Mouse (Mus musculus) megakaryocyte, embryonic 14.5 days (primary cell): ENCODE results near the gene Bcam. TPM values are rescaled to one million over a fixed set of nuclear protein-coding genes. Genes with fewer than 3 reads are reported as not detected.

Source experiments
- H3K27me3 ChIP-seq: replicated peaks from 2 replicates; pipeline ENCODE3; 2012; ENCODE audit warnings: inconsistent platforms
- H3K36me3 ChIP-seq: replicated peaks from 2 replicates; pipeline ENCODE3; 2012; ENCODE audit warnings: low read length, inconsistent platforms, mixed read lengths
- H3K4me1 ChIP-seq: 2 replicates; pipeline ENCODE4 v1.6.1; 2012; ENCODE audit warnings: inconsistent platforms
- H3K4me3 ChIP-seq: replicated peaks from 2 replicates; pipeline ENCODE3; 2012; ENCODE audit warnings: moderate library complexity, mild to moderate bottlenecking, inconsistent platforms
- H3K9me3 ChIP-seq: 2 replicates; pipeline ENCODE4 v1.6.1; 2012; ENCODE audit warnings: inconsistent platforms
- FLI1 ChIP-seq: IDR thresholded peaks from 2 replicates; pipeline ENCODE4 v1.6.1; 2012; ENCODE audit warnings: low read length, inconsistent platforms, mixed read lengths
- GATA1 ChIP-seq: IDR thresholded peaks from 3 replicates; pipeline ENCODE4 v1.6.1; 2012; ENCODE audit warnings: mixed read lengths, low read length, inconsistent platforms, borderline replicate concordance
- polyA plus RNA-seq: library from polyadenylated mRNA; stranded (reverse); fragments of >175 nt; gene quantifications from 2 replicates; pipeline ENCODE4 v1.2.3, GENCODE M21; 2012; ENCODE audit warnings: low replicate concordance; ENCODE audit not compliant: insufficient read depth

The Bcam gene
- 0.58 and 1.6 TPM in 2 replicates for polyA plus RNA-seq

DNA sequence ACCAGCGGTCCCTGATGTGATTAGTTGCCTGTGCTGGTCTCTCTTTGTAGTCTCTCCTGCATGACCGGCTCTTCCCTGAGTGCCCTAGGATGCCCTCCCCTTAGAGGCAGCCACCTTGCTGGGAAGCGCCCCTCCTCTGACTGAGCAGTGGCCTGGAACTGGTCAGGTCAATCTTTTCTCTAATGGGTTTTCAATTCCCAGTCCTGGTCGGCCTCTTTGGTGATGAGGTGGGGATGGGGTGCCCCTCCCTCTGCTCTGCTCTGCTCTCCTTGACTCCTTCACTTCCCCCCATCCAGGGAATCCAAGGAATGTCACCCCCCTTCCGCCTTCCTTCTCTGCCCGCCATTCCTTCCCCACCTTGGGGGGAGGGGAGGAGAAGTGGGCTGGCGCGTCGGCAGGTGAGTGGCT, at the start of gene Bcam:
Gene Bcam (minus strand): TSS at position 33 of the 408 bp plus-strand sequence.
- TF ChIP-seq GATA1 (no peak), FLI1 (no peak)
- H3K4me3 ChIP-seq = peak within 1 kb of the TSS; percentile 77

DNA sequence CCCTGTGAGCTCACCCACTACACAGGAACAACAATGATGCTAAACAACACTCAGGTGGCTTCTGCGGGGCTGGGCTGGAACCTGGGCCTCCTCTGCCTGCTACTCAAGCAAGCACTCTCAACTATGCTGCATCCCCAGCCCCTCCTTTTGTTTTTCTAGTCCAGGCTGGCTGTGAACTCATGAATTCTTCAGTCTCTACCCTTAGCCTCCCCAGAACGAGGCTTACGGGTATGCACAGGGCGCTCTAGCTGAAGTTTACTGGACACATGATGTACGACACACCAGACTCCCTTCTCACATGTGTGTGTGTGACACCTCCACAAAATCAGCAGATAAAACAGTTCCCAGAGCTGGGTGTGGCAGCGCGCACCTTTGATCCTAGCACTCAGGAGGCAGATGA, 48.1 kb upstream of the Bcam start:
- H3K27me3 ChIP-seq = no peaks in the 10 kb centered on the region
- H3K36me3 ChIP-seq = peaks cover 53% of the 10 kb centered on the region
- H3K9me3 ChIP-seq = no peaks in the 10 kb centered on the region
- H3K4me3 ChIP-seq = peak overlapping the region; percentile 91
- TF ChIP-seq FLI1 (no peak), GATA1 (no peak)
- H3K4me1 ChIP-seq = peaks cover 90% of the 10 kb centered on the region

More for the DNA sequence above, at the start of gene Bcam:
- Histone ChIP-seq H3K4me1 (peaks cover 25% of the 10 kb centered on the region), H3K9me3 (peaks cover 5% of the 10 kb centered on the region), H3K36me3 (no peaks in the 10 kb centered on the region), H3K27me3 (peaks cover 76% of the 10 kb centered on the region)

DNA sequence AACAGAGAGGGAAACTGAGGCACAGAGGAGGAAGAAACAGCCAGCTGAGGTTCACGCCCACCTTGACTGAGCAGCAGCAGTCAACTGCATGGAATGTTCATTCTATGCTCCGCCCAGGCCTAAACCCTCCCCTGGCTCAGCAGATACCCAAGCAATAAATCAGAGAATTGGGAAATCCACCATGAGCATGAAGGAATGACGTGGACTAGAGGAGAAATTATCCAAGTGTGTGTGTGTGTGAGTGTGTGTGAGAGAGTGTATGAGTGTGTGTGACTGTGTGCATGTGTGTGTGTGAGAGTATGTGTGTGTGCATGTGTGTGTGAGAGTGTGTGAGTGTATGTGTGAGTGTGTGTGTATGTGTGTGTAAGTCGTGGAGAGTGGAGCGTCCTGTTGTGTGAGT, 47.6 kb upstream of the Bcam start:
- peak overlapping the region; percentile 91 for H3K4me3 ChIP-seq
- no peaks in the 10 kb centered on the region for H3K9me3 ChIP-seq
- H3K27me3 ChIP-seq = no peaks in the 10 kb centered on the region
- H3K4me1 ChIP-seq = peaks cover 90% of the 10 kb centered on the region
- TF ChIP-seq FLI1 (no peak), GATA1 (no peak)
- peaks cover 57% of the 10 kb centered on the region for H3K36me3 ChIP-seq

DNA sequence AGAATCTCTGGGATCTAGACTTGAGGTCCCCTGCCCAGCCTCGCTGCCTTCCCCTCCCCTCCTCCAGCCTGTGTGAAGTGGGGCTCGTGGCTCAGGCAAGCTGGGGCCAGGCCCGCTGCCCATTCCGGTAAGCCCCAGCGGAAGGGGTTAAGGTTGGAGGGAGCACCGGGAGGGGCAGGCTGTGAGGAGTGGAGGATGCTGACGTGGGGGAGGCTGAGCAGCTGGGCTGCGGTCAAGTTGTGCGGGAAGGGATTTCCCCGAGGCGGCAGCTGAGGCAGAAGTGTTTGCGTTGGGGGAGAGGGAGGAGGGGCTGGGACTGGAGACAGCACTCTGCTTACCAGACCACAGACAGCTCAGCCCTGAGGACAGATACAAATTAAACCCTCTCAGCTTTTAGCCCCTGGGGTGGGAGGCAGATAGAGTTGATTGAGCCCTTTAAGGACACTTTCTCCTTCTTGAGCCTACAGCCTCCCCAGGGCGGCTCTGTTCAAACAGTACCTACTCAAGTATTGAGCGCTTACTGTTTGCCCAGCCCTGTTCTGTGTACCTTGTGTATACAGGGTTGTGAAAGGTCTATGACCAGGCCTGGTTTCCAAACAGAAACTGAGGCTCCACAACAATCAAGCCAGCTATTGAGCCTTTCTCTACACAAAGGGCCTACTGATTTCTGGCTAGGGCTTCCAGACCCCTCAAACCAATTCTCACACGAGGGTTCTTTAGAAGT, 46.7 kb upstream of the Bcam start:
- Histone ChIP-seq H3K4me3 (peak overlapping the region; percentile 91), H3K36me3 (peaks cover 66% of the 10 kb centered on the region)

DNA sequence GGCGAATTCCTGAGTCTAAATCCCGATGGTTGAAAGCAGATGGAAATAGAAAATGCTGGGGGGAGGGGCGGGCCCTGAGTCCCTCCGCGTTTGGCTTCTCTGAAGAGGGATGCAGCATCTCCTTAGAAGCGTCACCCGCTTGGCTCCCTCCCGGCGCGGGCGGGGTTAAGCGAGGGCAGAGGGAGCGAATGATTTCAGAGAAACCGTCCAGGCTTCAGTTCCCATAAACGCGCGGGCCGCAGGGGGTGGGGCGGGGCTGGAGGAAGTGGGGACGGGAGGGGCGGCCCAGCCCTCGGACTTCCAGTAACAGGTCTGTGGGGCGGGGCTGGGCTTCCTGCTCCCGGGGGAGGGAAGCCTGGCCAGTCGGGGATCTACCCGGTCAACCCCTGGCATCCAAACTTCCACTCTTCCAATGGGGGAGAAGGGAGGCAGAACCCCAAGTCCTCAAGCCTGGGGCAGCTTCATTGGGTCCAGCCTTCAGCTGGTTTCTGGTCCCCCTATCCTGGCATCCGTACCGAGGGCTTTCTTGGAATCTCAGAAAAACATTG, 45.5 kb upstream of the Bcam start:
- no peaks in the 10 kb centered on the region for H3K27me3 ChIP-seq
- peak overlapping the region; percentile 91 for H3K4me3 ChIP-seq
- H3K4me1 ChIP-seq = peaks cover 89% of the 10 kb centered on the region
- H3K36me3 ChIP-seq = peaks cover 78% of the 10 kb centered on the region
- no peaks in the 10 kb centered on the region for H3K9me3 ChIP-seq
- TF ChIP-seq FLI1 (no peak), GATA1 (no peak)

More for the DNA sequence above, 46.7 kb upstream of the Bcam start:
- Histone ChIP-seq H3K27me3 (no peaks in the 10 kb centered on the region), H3K9me3 (no peaks in the 10 kb centered on the region), H3K4me1 (peaks cover 91% of the 10 kb centered on the region)
- TF ChIP-seq FLI1 (no peak), GATA1 (no peak)

DNA sequence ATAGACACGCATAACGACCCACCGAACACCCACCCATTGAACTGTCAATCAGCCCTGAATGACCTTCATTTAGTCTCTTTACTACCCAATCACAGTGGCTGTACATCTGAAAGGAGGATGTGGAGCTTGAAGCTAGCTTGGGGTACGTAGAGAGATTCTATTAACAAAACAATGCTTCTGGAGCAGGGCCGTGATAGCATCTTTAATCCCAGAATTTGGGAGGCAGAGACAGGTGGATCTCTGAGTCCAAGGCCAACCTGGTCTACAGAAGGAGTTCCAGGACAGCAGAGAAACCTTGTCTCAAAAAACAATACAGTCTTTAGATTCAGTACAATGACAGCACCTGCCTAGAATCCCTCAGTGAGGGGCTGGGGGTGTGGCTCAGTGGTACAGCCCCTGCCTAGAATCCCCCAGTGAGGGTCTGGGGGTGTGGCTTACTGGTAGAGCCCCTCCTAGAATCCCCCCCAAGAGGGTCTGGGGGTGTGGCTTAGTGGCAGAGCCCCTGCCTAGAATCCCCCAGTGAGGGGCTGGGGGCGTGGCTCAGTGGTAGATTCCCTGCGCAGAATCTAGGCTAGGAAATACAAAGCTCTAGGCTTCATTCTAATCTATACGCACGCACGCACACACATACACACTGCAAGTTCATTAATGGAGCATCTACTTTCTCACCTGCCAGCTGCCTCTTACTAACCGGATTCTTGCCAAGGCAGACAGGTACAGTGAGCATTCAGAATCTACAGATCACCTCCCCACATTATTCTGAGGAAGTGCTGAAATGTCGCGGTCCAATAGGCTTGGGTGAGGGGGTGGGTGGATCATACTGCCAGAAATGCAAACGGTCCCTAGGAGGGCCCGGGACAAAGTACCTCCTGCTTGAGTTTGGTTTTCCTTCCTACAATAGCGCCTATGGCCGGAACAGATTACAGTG, 44.7 kb upstream of the Bcam start:
- H3K36me3 ChIP-seq = peaks cover 80% of the 10 kb centered on the region
- TF ChIP-seq FLI1 = no peak
- no peak for TF ChIP-seq GATA1
- no peaks in the 10 kb centered on the region for H3K27me3 ChIP-seq
- peak overlapping the region; percentile 91 for H3K4me3 ChIP-seq
- no peaks in the 10 kb centered on the region for H3K9me3 ChIP-seq
- H3K4me1 ChIP-seq = peaks cover 86% of the 10 kb centered on the region

DNA sequence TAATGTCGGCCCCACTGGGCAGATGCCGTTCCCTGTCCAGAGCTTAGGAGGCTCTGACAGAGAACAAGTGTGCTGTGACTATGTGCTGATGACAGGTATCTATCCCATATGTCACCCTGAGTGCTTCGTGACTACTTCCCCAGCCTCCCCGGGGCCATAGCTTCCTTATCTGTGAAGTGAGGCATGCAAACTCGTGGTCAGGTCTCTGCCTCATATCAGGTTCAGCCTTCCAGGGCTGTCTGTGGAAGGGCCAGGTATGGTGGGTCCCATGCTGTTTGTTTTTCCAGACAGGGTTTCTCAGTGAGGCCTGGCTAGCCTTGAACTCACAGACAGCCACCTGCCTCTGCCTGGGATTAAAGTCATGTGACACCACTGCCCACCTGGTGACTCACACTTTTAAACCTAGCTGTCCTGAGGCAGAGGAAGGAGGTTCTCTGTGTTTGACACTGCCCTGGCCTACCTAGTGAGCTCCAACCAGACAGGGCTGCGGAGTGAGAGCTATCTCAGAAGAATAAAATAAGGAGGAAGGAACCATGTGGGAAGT, 42.8 kb upstream of the Bcam start:
- Histone ChIP-seq H3K36me3 (peaks cover 81% of the 10 kb centered on the region), H3K4me3 (peak overlapping the region; percentile 9), H3K4me1 (peaks cover 75% of the 10 kb centered on the region)

DNA sequence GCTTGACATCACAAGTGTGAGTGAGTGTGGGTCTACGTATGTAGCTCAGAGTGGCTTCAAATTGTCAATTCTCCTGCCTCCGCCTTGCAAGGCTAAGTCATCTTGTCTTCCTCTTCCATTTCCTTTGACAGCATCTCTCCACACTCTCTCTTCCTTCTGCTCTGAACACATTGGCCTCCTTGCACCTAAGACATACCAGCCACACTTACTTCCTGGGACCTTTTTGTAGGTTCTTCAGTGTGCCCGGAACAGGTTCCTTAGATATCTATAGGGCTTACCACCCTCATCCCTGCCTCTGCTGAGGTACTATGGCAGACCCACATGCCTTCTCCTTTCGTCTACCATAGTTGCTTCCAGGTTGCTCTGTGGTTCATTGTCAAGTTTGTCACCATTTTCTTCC, 42.3 kb upstream of the Bcam start:
- peaks cover 72% of the 10 kb centered on the region for H3K4me1 ChIP-seq
- no peaks in the 10 kb centered on the region for H3K27me3 ChIP-seq
- TF ChIP-seq FLI1 (no peak), GATA1 (no peak)
- H3K4me3 ChIP-seq = no peak overlapping the region
- no peaks in the 10 kb centered on the region for H3K9me3 ChIP-seq
- peaks cover 81% of the 10 kb centered on the region for H3K36me3 ChIP-seq

More for the DNA sequence above, 42.8 kb upstream of the Bcam start:
- H3K9me3 ChIP-seq = no peaks in the 10 kb centered on the region
- H3K27me3 ChIP-seq = no peaks in the 10 kb centered on the region
- TF ChIP-seq FLI1 (no peak), GATA1 (no peak)

DNA sequence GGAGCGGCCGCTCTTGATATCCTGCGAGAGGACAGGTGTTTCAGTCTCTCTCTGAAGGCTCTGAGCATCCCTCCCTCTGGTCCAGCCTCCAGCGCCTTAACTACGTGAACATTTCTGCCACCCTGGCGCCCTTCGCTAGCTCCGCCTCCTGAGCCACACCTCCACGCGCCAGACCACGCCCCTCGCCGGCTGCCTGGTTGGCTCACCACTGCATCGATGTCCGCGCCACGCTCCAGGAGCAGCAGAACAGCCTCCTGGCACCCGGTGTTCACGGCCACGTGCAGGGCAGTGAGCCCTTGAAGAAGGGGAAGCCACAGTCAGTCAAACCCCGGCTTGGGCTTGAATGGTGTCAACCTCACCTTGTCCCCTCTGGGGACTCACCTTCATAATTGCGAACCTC, 40.3 kb upstream of the Bcam start:
- Histone ChIP-seq H3K9me3 (peaks cover 9% of the 10 kb centered on the region), H3K27me3 (no peaks in the 10 kb centered on the region), H3K4me3 (no peak overlapping the region), H3K36me3 (peaks cover 92% of the 10 kb centered on the region), H3K4me1 (peaks cover 62% of the 10 kb centered on the region)
- no peak for TF ChIP-seq GATA1
